Mouse (Mus musculus) layer of hippocampus, postnatal 36 days (tissue): Measurements from ENCODE around the gene Camkmt. TPM values are rescaled to one million over a fixed set of nuclear protein-coding genes. Genes with fewer than 3 reads are reported as not detected.

Experiments
- DNase-seq, 2 experiments: peaks; one replicate each; pipeline ENCODE4 v3.0.0; 2022
- total RNA-seq, 2 experiments: library from RNA; stranded (reverse); gene quantifications; 2 replicates each; pipeline ENCODE4 v1.2.3; 2021

Camkmt gene
- total RNA-seq, 2 experiments from 2014 or later = 12.5 to 13.5 TPM

DNA sequence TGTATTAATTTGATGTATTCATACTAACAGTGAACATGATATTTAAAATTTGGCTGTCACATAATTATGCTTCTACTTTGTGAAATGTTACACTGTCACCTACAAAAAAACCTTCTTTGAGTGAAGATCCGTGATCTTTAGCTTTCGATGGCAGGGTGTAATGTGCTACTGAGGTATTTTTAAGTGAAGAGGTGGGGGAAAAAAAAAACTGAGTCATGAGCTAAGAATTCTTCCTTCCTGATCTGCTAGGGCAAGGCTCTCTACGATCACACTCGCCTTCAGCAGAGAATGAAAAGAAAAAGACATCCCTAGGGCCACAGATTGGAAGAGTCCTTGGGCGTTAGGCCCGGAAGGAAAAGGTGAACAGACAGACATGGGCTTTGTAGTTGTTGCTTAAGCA, 201.9 kb downstream of the Camkmt start:
- DNase-seq = no peak

DNA sequence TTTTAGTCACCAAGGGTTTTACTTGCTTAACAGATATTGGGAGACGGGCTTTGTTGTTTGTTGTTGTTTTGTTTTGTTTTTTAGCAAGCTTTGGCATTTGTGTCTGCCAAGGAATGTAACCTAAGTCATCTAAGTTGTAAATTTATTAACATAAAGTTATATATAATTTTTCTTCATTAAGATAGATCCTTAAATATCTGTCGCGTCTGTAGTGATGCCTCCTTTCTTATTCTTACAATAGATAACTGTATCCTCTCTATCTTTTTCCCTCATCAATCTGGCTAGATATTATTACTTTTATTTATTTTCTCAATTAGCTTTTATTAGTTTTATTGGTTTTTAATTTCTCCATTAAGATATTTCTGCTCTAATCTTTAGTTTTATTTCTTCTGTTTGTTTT, 213.3 kb downstream of the Camkmt start:
- no peak for DNase-seq

DNA sequence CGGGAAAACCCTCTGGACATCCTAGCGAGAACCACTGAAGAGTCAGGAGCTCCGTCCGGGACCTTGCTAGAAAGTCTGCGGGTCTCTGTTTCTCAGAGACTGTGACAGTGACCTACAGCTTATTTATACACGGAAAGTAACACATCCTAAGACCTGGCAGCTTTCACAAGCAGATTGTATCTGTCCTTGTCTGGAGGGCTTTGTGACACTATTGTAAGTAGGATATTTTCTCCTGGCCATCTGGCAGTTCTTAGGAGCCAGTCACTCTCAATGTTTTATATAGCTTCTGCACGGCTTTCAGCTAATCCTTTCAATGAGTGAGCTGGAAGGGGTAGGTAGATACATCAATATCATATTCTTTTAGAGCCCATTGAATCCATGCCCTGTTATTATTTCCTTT, 218.2 kb downstream of the Camkmt start:
- no peak for DNase-seq

DNA sequence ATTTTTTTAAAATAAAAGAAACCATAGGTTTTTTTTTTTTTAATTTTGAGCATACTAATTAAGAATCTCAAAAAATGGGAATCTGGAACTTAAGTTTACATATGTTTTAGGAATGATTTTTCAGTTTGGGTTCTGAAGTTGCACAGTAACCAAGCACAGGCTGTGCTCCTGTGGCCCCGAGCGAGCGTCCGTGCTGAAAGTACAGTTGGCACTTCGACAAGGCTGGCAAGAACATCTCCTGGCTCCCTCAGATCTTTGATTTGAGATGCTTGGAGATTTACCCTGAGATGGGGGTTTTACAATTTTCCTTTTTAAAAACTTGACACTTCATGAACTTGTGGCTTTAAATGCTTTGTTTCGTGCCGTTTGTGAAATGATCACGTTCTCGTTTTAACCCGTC, 218.7 kb downstream of the Camkmt start:
- DNase-seq = no peak

DNA sequence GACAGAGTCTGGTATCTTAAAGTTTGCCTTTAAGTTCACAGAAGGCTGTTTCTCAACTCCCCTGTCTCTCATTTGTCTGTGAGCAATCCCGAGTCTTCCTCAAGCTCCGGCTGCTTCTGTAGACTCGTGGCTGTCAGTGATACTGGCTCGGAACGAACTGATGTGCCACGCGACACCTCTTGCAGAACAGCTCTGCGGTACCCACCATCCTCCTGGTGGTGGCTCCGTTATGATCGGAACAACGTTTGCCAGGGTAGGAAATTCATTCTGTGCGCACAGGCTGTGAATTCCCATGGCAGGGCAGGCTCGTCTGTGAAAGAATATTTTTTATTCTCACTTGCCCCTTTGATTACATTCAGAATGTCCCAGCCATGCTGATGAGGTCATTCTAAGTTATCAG, 221.0 kb downstream of the Camkmt start:
- peak; percentile 39 to 41 for DNase-seq

DNA sequence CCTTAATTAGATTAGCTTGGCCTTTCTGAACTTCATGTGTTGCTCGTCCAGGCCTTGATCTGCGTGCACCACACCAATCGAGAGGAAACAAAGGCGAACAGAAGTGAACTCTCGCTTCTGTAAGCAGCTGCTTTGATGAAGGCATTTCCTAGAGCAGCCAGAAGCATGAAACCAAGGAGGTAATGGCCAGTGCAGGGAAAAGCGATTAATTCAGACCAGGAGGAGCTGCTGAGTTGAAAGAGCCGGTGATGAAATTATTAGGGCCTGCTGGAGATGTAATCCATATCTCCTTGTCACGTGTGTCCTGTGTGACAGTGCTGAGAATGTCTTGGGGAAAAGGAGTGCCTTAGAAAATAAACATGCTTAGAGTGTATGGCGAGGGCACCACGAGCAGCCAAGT, 228.0 kb downstream of the Camkmt start:
- DNase-seq = no peak

DNA sequence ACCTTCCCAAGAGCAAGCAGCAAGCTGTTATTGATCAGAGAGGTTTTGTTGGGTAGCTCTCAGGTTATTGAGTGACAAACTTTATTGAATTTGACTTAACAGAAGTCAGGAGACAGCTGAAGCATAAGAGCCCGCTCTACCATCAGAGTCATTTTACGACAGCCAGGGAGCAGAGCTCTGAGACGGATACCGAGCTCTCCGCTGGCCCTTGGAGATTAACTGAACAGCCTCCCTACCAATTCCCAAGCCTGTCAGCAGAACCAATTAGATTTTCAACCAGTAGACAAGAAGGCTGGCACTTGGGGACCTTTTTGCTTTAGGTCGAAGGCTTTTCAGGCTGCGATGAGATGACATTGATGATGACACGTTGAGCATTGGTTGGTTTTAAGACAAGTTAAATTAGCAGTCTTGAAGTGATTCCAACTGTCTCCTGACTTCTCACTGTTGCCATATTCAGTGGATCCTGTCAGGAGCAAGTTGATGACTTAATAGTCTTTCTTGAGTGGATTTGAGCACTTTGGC, 229.5 kb downstream of the Camkmt start:
- no peak for DNase-seq

DNA sequence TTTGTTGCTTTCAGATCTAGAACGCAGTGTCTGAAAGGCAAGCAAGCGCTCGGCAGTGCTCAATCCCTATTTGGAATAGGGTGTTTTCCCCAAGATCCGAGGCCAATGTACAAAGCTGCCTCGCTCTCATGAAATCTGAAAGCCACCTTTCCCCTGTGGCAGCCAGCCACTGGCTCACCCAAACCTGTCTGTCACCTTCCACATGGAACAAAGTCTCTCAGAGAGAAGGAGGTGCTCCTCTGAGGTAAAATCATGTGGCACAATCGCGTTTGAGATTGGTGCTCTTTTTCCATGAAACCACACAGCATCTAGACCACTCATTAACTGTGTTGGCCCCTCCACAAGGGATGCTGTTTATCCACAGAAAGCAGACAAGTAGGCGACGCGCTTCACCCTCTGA, 238.5 kb downstream of the Camkmt start:
- no peak for DNase-seq

DNA sequence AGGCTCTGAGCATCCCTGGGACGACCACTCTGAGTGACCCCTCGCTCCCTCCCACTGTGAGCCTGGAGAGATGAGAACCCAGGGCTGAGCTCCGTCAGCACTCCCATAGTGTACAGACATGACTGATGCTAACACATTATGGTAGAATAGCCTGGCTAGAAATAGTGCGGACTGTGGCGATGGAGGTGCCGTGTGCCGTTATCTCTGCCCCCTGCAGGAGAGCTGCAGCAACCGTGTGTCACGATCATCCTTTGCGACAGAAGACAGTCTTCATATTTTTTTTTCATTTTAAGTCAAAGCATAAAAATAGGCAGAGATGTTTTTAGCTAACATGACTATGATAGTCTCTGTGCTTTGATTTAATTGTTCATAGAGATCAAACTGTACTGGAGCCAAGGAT, 245.1 kb downstream of the Camkmt start:
- no peak for DNase-seq

DNA sequence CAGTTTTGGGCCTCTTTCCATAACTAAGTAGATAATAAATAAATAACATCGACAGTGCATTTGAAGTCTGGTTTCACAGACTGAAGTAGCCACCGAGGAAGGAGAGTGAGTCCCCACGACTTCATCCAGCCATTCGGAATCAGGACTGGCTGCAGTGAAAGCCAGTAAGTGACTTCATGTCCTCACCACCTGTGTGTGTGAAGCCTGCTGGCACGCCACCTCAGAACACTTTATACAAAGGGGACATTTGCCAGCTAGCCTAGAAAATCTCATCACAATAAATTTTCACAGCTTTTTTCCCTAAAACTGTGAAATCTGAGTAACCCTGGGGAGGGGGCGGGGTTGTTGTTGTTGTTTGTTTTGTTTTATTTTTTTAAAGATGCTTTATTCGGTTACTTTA, 247.3 kb downstream of the Camkmt start:
- no peak for DNase-seq

DNA sequence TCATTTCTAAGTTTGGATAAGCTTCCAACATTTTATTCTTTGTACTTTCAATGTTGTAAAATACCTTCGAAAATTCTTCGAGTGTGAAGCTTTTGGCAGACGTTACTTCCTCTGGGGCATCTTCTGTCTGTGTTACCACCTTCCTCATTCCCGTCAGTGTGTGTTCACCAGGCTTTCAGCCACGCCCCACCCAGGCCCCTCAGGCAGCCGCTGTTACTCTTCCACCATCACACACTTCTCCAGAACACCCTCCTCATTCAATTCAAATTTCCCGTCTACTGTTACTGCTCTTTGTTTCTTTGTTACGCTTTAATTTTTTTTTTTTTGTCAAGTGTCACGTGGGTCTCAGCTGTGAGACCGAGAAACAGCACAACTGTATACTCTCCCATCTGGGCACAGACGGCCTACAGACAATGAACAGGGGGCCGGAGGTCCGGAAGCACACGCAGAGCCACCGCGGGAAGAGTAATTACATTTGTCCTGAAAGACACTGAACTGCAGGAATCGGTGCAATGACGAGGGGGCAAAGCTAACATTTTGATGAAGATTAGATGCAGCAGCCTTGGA, 250.9 kb downstream of the Camkmt start:
- DNase-seq = no peak

DNA sequence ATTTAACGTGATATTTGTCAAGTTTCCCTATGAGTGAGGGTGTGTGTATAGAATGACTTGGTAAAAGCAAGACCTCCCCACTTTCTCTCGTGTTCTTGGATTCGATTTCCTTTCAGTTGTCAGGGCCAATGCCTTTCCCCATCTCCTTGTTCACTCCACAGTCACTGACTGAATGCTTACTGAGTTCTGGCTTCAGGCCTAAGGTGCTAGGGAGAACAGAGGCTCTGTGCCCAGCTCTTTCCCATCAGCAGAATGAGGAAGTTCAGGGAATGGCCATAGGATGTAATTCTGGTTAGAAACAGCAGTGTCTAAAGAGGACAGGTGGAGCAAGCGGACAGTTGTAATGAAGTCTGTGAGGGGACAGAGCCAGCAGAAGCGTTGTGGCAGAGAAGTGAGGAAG, 252.1 kb downstream of the Camkmt start:
- no peak for DNase-seq

DNA sequence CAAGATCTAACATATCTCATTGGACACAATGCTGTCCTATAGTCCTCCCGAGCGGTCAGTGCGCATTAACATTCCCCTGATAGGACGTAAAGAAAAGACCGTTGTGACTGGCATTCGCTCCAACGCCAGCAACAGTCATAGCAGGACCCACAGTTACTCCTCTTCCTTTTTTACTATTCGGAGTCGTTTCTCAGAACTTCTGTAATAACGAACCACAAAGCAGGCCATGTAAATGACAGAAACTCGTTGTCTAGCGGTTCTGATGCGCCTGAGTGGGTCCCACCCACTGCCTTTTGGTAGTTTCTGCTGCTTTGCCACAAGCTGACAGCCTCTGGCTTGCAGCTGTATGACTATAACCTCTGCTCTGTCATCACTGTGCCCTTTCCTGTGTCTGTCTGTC, 253.1 kb downstream of the Camkmt start:
- no peak for DNase-seq

DNA sequence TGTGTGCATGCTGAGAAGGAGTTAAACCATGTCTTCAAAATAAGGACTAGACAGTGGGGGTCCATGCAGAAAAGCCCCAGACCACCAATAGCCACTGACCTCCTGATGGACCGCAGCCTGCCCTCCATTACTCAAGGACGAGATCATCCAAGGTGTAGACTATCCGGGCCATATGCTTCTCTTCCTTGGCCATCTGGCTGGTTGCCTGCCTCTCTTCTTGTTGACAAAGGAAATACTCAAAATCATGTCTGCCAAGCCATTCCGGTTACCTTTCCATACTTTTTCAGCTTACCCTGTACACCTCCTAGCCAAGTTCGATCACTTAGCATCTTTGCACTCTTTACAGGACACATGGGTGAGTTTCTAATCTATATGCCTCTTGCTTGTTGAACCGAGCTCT, 256.3 kb downstream of the Camkmt start:
- DNase-seq = no peak

DNA sequence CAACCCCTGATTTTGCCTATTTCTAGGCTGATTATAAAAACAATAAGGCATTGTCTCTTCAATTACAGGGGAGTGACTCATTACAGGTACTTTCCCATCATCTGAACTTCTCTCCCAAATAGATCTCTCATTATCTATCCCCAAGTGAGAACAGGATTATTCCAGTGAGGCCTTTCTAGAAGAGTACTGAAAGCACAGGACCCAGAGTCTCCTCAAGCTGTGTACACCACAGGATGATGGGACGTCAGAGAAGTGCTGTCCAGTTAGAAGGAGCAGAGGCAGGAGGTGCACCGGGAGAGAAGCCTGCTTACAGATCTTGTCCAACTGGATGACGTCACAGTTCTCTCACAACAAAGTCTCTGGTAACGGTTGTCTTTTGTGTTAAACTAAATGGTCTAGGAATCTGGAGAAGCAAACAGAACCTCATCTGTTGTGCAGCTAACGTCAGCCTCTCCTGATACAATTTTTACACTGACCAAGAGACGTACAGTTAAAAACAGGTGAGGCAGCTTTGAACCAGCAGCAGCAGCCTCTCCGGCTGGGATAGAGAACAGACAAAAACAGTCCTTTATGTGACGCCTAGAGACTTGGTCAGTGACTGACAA, 259.1 kb downstream of the Camkmt start:
- DNase-seq = no peak

DNA sequence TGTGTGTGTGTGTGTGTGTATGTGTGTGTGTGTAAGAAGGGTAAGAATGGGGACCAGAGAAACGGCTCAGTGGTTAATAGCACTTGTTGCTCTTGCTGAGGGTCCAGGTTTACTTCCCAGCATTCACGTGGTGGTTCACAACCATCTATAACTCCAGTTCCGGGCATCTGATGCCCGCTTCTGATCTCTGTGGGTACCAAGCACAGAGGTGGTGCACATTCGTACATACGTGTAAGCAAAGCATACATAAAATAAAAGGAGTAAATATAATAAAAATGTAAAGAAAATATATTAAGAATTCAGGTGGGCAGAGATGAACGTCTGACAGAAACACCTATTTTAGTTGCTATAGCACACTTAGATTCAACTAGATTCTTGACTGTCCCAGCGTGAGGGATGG, 260.9 kb downstream of the Camkmt start:
- DNase-seq = no peak

DNA sequence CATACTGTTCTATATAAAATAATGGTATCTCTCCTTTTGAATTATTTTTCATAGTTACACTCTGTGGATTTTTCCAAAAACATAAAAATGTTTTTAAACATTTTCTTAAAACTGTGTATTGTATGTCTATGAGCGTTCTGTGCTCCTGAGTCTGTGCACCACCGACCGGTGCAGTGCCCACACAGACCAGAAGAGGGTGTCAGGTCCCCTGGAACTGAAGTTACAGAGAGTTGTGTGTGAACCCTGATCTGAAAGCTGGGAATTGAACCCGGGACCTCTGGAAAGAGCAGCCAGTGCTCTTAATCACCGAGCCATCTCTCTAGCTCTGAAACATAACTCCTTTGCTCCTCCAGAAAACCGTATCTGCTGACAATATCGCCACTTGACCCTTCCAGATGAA, 262.4 kb downstream of the Camkmt start:
- no peak for DNase-seq

DNA sequence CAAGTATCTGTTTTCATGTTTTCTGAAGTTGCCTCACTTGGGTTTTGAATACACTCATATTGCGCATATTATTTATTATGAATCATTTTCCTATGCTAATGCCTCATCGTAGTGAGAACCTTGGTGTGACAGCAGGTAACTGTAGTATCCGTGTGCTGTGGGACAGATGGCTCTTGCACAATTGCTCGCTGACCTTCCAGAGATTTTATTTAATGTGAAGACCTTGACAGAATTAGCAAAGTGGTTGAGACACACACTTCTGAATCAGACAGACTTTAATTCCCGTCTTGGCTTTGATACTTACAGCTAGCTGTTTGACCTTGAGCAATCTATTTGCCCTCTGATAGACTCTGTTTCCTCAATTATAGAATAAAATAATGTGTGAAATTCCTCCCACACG, 262.8 kb downstream of the Camkmt start:
- no peak for DNase-seq

DNA sequence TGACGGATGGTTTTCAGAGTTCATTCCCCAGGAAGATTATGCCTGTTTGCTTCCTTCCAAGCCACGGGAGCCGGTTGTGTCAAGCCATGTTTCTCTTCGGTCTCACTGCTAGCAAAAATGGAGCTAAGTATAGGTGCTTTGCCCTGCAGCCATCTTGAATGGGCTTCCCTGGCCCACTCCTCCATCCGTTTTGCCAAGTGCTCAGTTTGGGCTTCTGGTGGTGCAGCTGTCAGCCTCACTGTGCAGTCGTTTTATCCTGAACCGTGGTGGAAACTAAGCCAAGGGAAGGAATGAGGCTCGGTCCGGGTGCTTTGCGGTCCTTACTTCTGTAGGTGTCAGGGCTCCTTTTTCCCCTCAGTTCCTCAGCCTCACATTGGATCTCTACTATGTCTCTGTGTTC, 263.3 kb downstream of the Camkmt start:
- DNase-seq = no peak

DNA sequence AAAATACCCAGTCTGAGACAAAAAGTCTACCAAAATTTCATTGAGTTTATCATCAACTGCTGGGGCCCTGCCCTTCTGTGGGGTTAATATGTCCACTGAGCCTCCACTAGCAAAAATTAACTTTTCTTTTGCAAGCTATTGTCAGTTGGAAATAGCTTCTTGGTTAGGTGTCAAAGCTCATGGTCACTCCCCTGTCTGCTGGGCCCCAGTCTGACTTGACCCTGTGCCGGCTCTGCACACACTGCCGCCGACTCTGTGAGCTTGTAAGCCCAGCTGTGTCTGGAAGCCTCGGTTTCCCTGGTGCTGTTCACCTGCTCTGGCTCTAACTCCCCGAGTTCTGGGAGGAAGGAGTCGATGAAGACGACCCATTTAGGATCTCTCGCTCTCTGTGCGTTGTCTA, 265.0 kb downstream of the Camkmt start:
- DNase-seq = no peak

DNA sequence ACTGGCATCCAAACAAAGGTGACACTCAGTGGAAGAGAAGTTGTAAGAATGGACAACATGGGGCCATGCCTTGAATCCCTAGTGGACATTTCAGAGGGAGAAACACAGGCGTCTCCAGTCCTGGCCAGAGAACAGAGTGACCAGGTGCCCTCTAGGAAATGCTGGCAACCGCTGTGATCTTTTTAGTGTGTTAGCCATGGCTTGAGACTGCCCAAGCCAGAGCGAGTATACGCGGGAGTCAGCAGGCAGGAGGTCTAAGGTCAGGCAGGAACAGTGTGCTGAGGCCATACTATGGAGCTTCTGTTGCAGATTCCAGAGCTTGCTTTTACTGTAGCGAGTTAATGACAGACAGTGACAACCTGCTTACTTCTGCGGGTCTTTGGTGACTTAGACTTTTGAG, 270.7 kb downstream of the Camkmt start:
- DNase-seq = no peak

DNA sequence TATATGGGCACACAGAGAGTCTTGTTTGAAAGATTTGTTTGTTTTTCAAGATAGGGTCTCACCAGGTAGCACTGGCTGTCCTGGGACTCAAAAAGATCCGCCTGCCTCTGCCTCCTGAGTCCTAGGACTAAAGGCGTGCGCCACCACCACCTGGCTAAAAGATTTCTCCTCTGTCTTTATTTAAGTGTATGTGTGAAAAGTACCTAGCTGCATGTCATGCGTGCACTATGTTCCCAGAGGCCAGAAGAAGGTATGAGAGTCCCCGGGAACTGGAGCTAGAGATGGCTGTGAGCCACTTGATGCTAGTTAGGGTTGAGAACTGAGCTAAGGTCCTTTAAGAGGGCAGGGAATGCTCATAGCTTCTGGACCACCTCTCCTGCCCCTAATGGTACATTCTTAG, 277.0 kb downstream of the Camkmt start:
- no peak for DNase-seq

DNA sequence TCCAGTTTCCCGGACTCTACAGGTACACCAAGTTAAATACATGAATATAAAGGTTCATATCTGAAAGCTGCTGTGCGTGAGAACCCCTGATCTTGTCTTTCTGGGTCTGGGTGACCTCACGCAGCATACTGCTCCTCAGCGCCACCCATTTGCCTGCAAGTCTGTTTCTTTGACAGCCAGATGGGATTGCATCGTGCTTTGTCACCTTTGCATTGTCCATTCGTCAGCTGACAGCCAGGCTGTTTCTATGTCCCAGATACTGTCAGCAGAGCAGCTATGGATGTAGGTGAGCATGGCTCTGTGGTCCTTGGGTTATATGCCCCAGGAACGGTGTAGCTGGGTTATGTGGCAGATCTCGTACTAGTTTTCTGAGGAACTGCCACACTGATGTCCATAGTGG, 278.4 kb downstream of the Camkmt start:
- DNase-seq = no peak

DNA sequence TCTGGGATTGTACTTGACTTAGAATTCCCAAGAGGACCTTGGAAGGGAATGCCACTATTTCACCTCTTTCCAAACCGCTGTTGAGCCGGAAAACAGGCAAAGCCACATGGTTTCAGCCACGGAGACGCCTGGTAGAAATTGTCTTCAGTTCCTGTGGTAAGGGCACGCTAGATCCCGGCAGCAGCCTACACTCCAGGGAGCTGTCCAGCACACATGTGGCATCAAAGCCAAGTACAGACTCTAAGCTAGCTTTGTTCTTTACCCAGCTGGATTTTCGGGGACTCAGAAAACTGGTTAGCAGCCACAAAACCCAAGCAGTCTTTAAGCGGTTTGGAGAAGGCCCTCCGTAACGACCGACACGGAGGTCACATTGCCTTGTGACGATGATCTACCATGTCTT, 281.7 kb downstream of the Camkmt start:
- DNase-seq = no peak

DNA sequence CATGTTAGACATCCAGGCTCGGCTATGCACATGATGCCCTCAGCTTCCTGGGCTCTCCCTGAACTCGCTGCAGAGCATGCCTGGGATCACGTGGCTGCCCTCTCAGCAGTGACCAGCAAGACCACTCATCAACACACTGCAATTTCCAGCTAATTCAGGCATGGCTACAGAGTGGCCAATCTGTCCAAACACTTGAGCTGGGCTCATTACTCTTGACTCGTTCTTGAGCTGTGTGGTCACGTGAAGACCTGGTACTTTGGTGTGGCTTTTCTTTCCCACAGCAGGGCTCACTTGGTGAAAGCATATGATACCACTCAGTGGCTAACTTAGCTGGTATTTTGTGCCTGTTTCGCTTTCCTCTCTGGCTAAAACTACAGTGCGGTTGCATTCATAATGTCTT, 282.2 kb downstream of the Camkmt start:
- no peak for DNase-seq
